In the genomic region with DNA sequence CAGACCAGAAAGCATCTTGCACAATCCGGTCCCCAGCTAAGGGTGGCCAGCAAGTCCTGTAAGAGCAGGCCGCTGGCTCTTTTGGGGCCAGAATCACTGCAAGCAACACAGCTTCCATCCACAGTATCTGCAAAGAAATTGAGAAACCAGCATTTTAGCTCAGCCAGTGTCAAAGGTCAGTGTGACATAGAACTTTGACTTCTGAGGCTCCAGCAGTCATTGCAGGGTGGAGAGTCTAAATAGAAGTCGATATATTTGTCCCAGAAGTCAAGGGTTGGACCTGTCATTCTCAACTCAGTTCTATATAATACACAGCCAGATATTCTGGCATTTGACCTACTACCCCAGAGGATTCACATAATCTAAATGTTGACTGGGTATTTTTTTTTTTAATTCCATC, we compare ENCODE assay signal across 27 mouse cellular contexts. TPM values are rescaled to one million over a fixed set of nuclear protein-coding genes. Genes with fewer than 3 reads are reported as not detected.
DNase-seq lines count a peak whose midpoint lies in the region; ATAC-seq and TF ChIP-seq lines count a peak whose summit lies in the region.
"Had no signal": no experiment of that assay in that cellular context is flagged by ENCODE, and none has a peak within 500 bp of the region (broad histone marks: within the 10 kb centered on the region; RNA-seq: fewer than 3 reads in every experiment).

No protein-coding gene starts in this region.

- 23% methylated on average over 3 of the region's 3 CpGs for WGBS in liver, adult 2 months
- WGBS in liver, embryonic 12.5 days (ENCODE audit: insufficient replicate concordance), result 71% methylated on average over 3 of the region's 3 CpGs
- WGBS in liver, embryonic 16.5 days (ENCODE audit: insufficient replicate concordance), result 55% methylated on average over 3 of the region's 3 CpGs

- no peak for TF ChIP-seq CTCF in liver, adult 2 months (IDR thresholded peaks at IDR 0.05; ENCODE audit: low read depth, low read length)

- no peak overlapping the region for H3K9ac ChIP-seq in liver, adult 2 months (ENCODE audit: low read depth, low read length)
- no peak overlapping the region for H3K9ac ChIP-seq in liver, embryonic 12.5 days
- no peak overlapping the region for H3K9ac ChIP-seq in liver, embryonic 16.5 days (ENCODE audit: low read depth, low read length)
- H3K9ac ChIP-seq: embryonic facial prominence, embryonic 15.5 days; heart, embryonic 12.5 days; hindbrain, embryonic 15.5 days had no signal

- no peaks in the 10 kb centered on the region for H3K36me3 ChIP-seq in liver, adult 2 months (ENCODE audit: control insufficient read depth, insufficient read depth, low read length)
- no peaks in the 10 kb centered on the region for H3K36me3 ChIP-seq in liver, embryonic 12.5 days
- no peaks in the 10 kb centered on the region for H3K36me3 ChIP-seq in liver, embryonic 16.5 days (ENCODE audit: control insufficient read depth, insufficient read depth)
- H3K36me3 ChIP-seq: embryonic facial prominence, embryonic 15.5 days; forebrain, embryonic 10.5 days; heart, embryonic 12.5 days; hindbrain, embryonic 15.5 days had no signal

- no peak for TF ChIP-seq POLR2A in liver, adult 2 months (IDR thresholded peaks at IDR 0.05; ENCODE audit: extremely low read depth, insufficient read depth, low read length)

- no peaks in the 10 kb centered on the region for H3K9me3 ChIP-seq in liver, embryonic 12.5 days (replicated peaks)
- no peaks in the 10 kb centered on the region for H3K9me3 ChIP-seq in liver, embryonic 16.5 days (replicated peaks; ENCODE audit: control insufficient read depth, low read length)
- H3K9me3 ChIP-seq: embryonic facial prominence, embryonic 15.5 days; forebrain, embryonic 10.5 days; heart, embryonic 12.5 days; hindbrain, embryonic 15.5 days had no signal

- H3K27ac ChIP-seq in liver, adult 2 months (replicated peaks; ENCODE audit: insufficient read depth, low read depth, low read length), result no peak overlapping the region
- no peak overlapping the region for H3K27ac ChIP-seq in liver, embryonic 12.5 days
- no peak overlapping the region for H3K27ac ChIP-seq in liver, embryonic 16.5 days (ENCODE audit: low read length)
- H3K27ac ChIP-seq: embryonic facial prominence, embryonic 15.5 days; forebrain, embryonic 10.5 days; gastrocnemius, adult 2 months; hindbrain, embryonic 15.5 days had no signal

- peaks cover 3% of the 10 kb centered on the region; the same call in 1 of the 2 replicates for H3K79me2 ChIP-seq in liver, adult 2 months (ENCODE audit: control insufficient read depth, insufficient read depth, low read length)

- peaks cover 28% of the 10 kb centered on the region; the same call in 1 of the 2 replicates for H3K4me1 ChIP-seq in liver, adult 2 months (ENCODE audit: control insufficient read depth, insufficient read depth, low read length)
- no peaks in the 10 kb centered on the region for H3K4me1 ChIP-seq in liver, embryonic 12.5 days
- no peaks in the 10 kb centered on the region for H3K4me1 ChIP-seq in liver, embryonic 16.5 days (ENCODE audit: control insufficient read depth, low read depth, low read length)
- H3K4me1 ChIP-seq: embryonic facial prominence, embryonic 15.5 days; forebrain, embryonic 10.5 days; heart, embryonic 12.5 days; hindbrain, embryonic 15.5 days had no signal

- peak; percentile 6 for DNase-seq in adrenal gland, adult 8-10 months
- no peak for DNase-seq in adrenal gland, adult 18-20 months (ENCODE audit: low spot score in 2 of 2)
- DNase-seq in liver, adult 2 months (ENCODE audit: extremely low read depth, low read depth, low spot score), result peak; percentile 99
- DNase-seq in ovary, postnatal 14 days (ENCODE audit: low spot score), result no peak
- DNase-seq in spleen, postnatal 10 days (ENCODE audit: low spot score in 2 of 2), result no peak
- DNase-seq: cerebellum, adult 11 months; cerebellum, adult 8-10 months; cerebellum, postnatal 14 days; embryo, embryonic 11 days; gastrocnemius, adult 2 months; gastrocnemius, postnatal 25 days; heart, postnatal 36 days had no signal

- no peak for ATAC-seq in liver, embryonic 12.5 days
- ATAC-seq in liver, embryonic 16.5 days (ENCODE audit: low read depth), result peak; percentile 74
- ATAC-seq: forebrain, embryonic 14.5 days had no signal

- no peaks in the 10 kb centered on the region for H3K27me3 ChIP-seq in liver, adult 2 months (ENCODE audit: control insufficient read depth, insufficient read depth, low read length)
- no peaks in the 10 kb centered on the region for H3K27me3 ChIP-seq in liver, embryonic 12.5 days (replicated peaks)
- no peaks in the 10 kb centered on the region for H3K27me3 ChIP-seq in liver, embryonic 16.5 days (ENCODE audit: control insufficient read depth, insufficient read depth, low read depth, low read length)
- H3K27me3 ChIP-seq: embryonic facial prominence, embryonic 15.5 days; heart, embryonic 12.5 days; hindbrain, embryonic 15.5 days had no signal

- H3K4me2 ChIP-seq in liver, embryonic 12.5 days, result no peak overlapping the region
- H3K4me2 ChIP-seq in liver, embryonic 16.5 days (ENCODE audit: low read depth, low read length), result no peak overlapping the region
- H3K4me2 ChIP-seq: embryonic facial prominence, embryonic 15.5 days; heart, embryonic 12.5 days; hindbrain, embryonic 15.5 days had no signal

- no peak overlapping the region for H3K4me3 ChIP-seq in liver, adult 2 months (ENCODE audit: insufficient read depth, low read depth, low read length)
- H3K4me3 ChIP-seq in liver, embryonic 12.5 days, result no peak overlapping the region
- H3K4me3 ChIP-seq in liver, embryonic 16.5 days (ENCODE audit: low read depth, low read length), result no peak overlapping the region
- H3K4me3 ChIP-seq: embryonic facial prominence, embryonic 15.5 days; erythroblast, embryonic 14.5 days; forebrain, embryonic 10.5 days; gastrocnemius, adult 2 months; heart, embryonic 12.5 days; hindbrain, embryonic 15.5 days had no signal

RNA-seq across cellular contexts. Expression of gene Slco1b2, which starts 14.0 kb away (rescaled TPM):
- under 1 TPM in 3 of 4 experiments, not detected in 1; 0.17 to 0.45 (median 0.38) TPM for total RNA-seq in adrenal gland, adult 8-10 months (2022)
- under 1 TPM; 0.20 to 0.61 TPM for total RNA-seq in adrenal gland, adult 18-20 months (2021)
- total RNA-seq in liver, adult 2 months (2014; rRNA removed), result 948 and 1,654 TPM in 2 replicates
- 164 and 169 TPM in 2 replicates for polyA plus RNA-seq in liver, adult 2 months (2012; rRNA removed)
- 0.13 TPM in 1 of 2 replicates, not detected in the other for polyA plus RNA-seq in liver, embryonic 12.5 days (2016; fragmentation: Nextera tagmentation; extraction: Ambion mirVana)
- 6.5 and 6.9 TPM in 2 replicates for polyA plus RNA-seq in liver, embryonic 16.5 days (2015; fragmentation: Nextera tagmentation; extraction: Ambion mirVana)
- total RNA-seq: common myeloid progenitor, adult 5-6 weeks; gastrocnemius, adult 2 months; gastrocnemius, postnatal 25 days; granulocyte monocyte progenitor cell, adult 5-6 weeks; heart, adult 8-10 months; heart, postnatal 36 days; MEL had no signal
- polyA plus RNA-seq: C2C12; embryonic facial prominence, embryonic 11.5 days; embryonic facial prominence, embryonic 15.5 days; erythroblast, embryonic 14.5 days; forebrain, embryonic 10.5 days; forebrain, embryonic 14.5 days; heart, embryonic 12.5 days; hindbrain, embryonic 11.5 days; hindbrain, embryonic 15.5 days had no signal

Comparison
In these comparisons a context has a peak if more than half of its experiments do, and no peak if none do; other contexts are left out.
1. DNase-seq: peak in adrenal gland, adult 8-10 months (single experiment) and liver, adult 2 months (single experiment); none in adrenal gland, adult 18-20 months (0 of 2), ovary, postnatal 14 days (single experiment) and spleen, postnatal 10 days (0 of 2).
2. RNA of gene Slco1b2, which starts 14.0 kb away (total RNA-seq): 948 to 1,654 TPM in liver, adult 2 months; 0.20 to 0.61 TPM in adrenal gland, adult 18-20 months and 0.17 to 0.45 TPM in adrenal gland, adult 8-10 months; every median in the first group is over 100 times any median in the second.